Comparison of ENCODE assay signal across 7 mouse cellular contexts in genomic region chr19:35924418-35924817, GRCm38 (mm10).
A peak's percentile ranks its signal among the peaks of the same experiment; 100 is the strongest.
DNase-seq lines count a peak whose midpoint lies in the region.

No protein-coding gene starts in this region.

- peak; percentile 7 for DNase-seq in ovary, postnatal 36 days (ENCODE audit: low spot score)
- no peak for DNase-seq in ovary, postnatal 10 days (ENCODE audit: low spot score)
- DNase-seq in cerebellum, postnatal 10 days, result peak; percentile 94 to 95
- peak; percentile 53 to 75 for DNase-seq in heart, postnatal 14 days
- peak; percentile 55 for DNase-seq in left cerebral cortex, adult 11 months (ENCODE audit: low spot score)
- DNase-seq in retina, postnatal 1 day, result peak; percentile 75
- no peak for DNase-seq in thymus, postnatal 10 days (ENCODE audit: low spot score in 2 of 2)

- intact Hi-C loops in heart, postnatal 14 days (cut with DNase I), result no loop called here

Comparison
In these comparisons a context has a peak if more than half of its experiments do, and no peak if none do; other contexts are left out.
1. DNase-seq: peak in ovary, postnatal 36 days (single experiment), cerebellum, postnatal 10 days (2 of 2), heart, postnatal 14 days (2 of 2), left cerebral cortex, adult 11 months (single experiment) and retina, postnatal 1 day (single experiment); none in ovary, postnatal 10 days (single experiment) and thymus, postnatal 10 days (0 of 2).